Mouse (Mus musculus) heart, postnatal 0 days (tissue): ENCODE measurements around the gene Cers6.

Experiments used
- CTCF ChIP-seq: IDR thresholded peaks from 2 replicates; pipeline ENCODE4 v1.5.1; 2016; ENCODE audit warnings: antibody characterized with exemption, control low read depth, low read depth
- EP300 ChIP-seq: IDR thresholded peaks from 2 replicates; pipeline ENCODE4 v1.6.1; 2016; ENCODE audit warnings: antibody characterized with exemption, low read depth

- no peak for TF ChIP-seq CTCF
- TF ChIP-seq EP300, result no peak
Observed at GRCm38 (mm10) chr2:68981302-68981701, 120.1 kb downstream of the Cers6 start.
